Mouse (Mus musculus): ENCODE data around the gene Csta1.

GRCm38 (mm10) chr16:36179910-36180309 is 48.9 kb upstream of the Csta1 start:
- TF ChIP-seq POLR2A (IDR thresholded peaks at IDR 0.05; ENCODE audit: borderline replicate concordance, control insufficient read depth, low read depth, low read length) (no peak), CTCF (IDR thresholded peaks at IDR 0.05; ENCODE audit: control insufficient read depth, insufficient read depth, low read length) (no peak)

All from bone marrow, adult 2 months (tissue).